Mouse (Mus musculus) liver, adult 2 months (tissue): ENCODE results near the gene Gm136.

Source experiments
- CTCF ChIP-seq: fragments of 200-500 bp; IDR thresholded peaks from 2 replicates; pipeline ENCODE4 v1.5.1; 2011; ENCODE audit warnings: low read depth, low read length, control low read depth
- POLR2A ChIP-seq: fragments of 200-500 bp; IDR thresholded peaks from 2 replicates; pipeline ENCODE4 v1.6.1; 2011; ENCODE audit warnings: low read length, control low read depth; ENCODE audit not compliant: insufficient read depth; ENCODE audit errors: extremely low read depth

- TF ChIP-seq CTCF (no peak), POLR2A (no peak)
Observed at GRCm38 (mm10) chr4:34801166-34802034, 45.3 kb upstream of the Gm136 start.
